Mouse (Mus musculus) retina, embryonic 14.5 days (tissue): ENCODE measurements around the gene Atp6v0a4.

Experiments used
- DNase-seq: peaks from one replicate; pipeline ENCODE4 v3.0.0-alpha.2; 2015; ENCODE audit warnings: low spot score

The Atp6v0a4 gene

GRCm38 (mm10) chr6:38124882-38125281 lies 496 bp upstream of the Atp6v0a4 start:
- DNase-seq, result no peak

GRCm38 (mm10) chr6:38123471-38124206 lies 747 bp downstream of the Atp6v0a4 start:
- DNase-seq, result no peak

GRCm38 (mm10) chr6:38122791-38123190 lies 1.6 kb downstream of the Atp6v0a4 start:
- DNase-seq, result no peak

GRCm38 (mm10) chr6:38121843-38122242 lies 2.5 kb downstream of the Atp6v0a4 start:
- no peak for DNase-seq

- no peak for DNase-seq
These were observed 3.6 kb downstream of the Atp6v0a4 start for GRCm38 (mm10) chr6:38120681-38121371.

- no peak for DNase-seq
These were observed 6.0 kb downstream of the Atp6v0a4 start for GRCm38 (mm10) chr6:38118341-38118740.

- DNase-seq, result no peak
These were observed 8.1 kb downstream of the Atp6v0a4 start for GRCm38 (mm10) chr6:38116107-38116770.

GRCm38 (mm10) chr6:38110859-38111258 lies 13.5 kb downstream of the Atp6v0a4 start:
- no peak for DNase-seq

GRCm38 (mm10) chr6:38109871-38110270 lies 14.5 kb downstream of the Atp6v0a4 start:
- peak; percentile 10 for DNase-seq

- DNase-seq, result no peak
These were observed 15.1 kb downstream of the Atp6v0a4 start, which contains the start of gene Tmem213 for GRCm38 (mm10) chr6:38109160-38109795. Gene Tmem213, plus strand, starts transcription at chr6:38109255.

- DNase-seq, result no peak
These were observed 15.9 kb downstream of the Atp6v0a4 start for GRCm38 (mm10) chr6:38108449-38108848.

- no peak for DNase-seq
These were observed 18.5 kb downstream of the Atp6v0a4 start for GRCm38 (mm10) chr6:38105924-38106323.

- no peak for DNase-seq
These were observed 20.6 kb downstream of the Atp6v0a4 start for GRCm38 (mm10) chr6:38103775-38104174.

- no peak for DNase-seq
These were observed 22.1 kb downstream of the Atp6v0a4 start for GRCm38 (mm10) chr6:38102216-38102795.

- DNase-seq, result no peak
These were observed 27.4 kb downstream of the Atp6v0a4 start for GRCm38 (mm10) chr6:38096961-38097370.

GRCm38 (mm10) chr6:38094701-38095100 lies 29.7 kb downstream of the Atp6v0a4 start:
- DNase-seq, result no peak

GRCm38 (mm10) chr6:38092539-38092938 lies 31.8 kb downstream of the Atp6v0a4 start:
- no peak for DNase-seq

- no peak for DNase-seq
These were observed 37.0 kb downstream of the Atp6v0a4 start for GRCm38 (mm10) chr6:38087242-38088026.

- no peak for DNase-seq
These were observed 41.2 kb downstream of the Atp6v0a4 start for GRCm38 (mm10) chr6:38083204-38083603.

GRCm38 (mm10) chr6:38081727-38082341 lies 42.6 kb downstream of the Atp6v0a4 start:
- DNase-seq, result no peak

- no peak for DNase-seq
These were observed 44.0 kb downstream of the Atp6v0a4 start for GRCm38 (mm10) chr6:38080364-38080763.
